Mouse (Mus musculus) midbrain, postnatal 0 days (tissue): ENCODE data around the gene Ankdd1b. TPM values are rescaled to one million over a fixed set of nuclear protein-coding genes. Genes with fewer than 3 reads are reported as not detected.

Experiments
- ATAC-seq: fragments of 200-750 bp; cut with Nextera tagmentation; 2 replicates; pipeline ENCODE4 v1.8.0; 2017; ENCODE audit warnings: moderate number of reproducible peaks, mild to moderate bottlenecking, moderate TSS enrichment, moderate library complexity; ENCODE audit not compliant: low FRiP score
- DNase-seq: peaks from one replicate; pipeline ENCODE4 v3.0.0-alpha.2; 2015; ENCODE audit warnings: low spot score
- H3K27ac ChIP-seq: fragments of 300-500 bp; sonication (generic); 2 replicates; pipeline ENCODE4 v1.5.1; 2014; ENCODE audit warnings: low read depth, mild to moderate bottlenecking, low read length, mixed read lengths
- H3K27me3 ChIP-seq: fragments of 300-500 bp; sonication (generic); 2 replicates; pipeline ENCODE4 v1.6.1; 2014; ENCODE audit warnings: low read length, control low read depth, mixed read lengths; ENCODE audit not compliant: insufficient read depth
- H3K36me3 ChIP-seq: fragments of 300-500 bp; sonication (generic); 2 replicates; pipeline ENCODE4 v1.6.1; 2014; ENCODE audit warnings: low read length, control low read depth, mixed read lengths; ENCODE audit not compliant: insufficient read depth
- H3K4me1 ChIP-seq: fragments of 300-500 bp; sonication (generic); 2 replicates; pipeline ENCODE4 v1.6.1; 2014; ENCODE audit warnings: mild to moderate bottlenecking, control low read depth, antibody characterized with exemption, low read length, mixed read lengths; ENCODE audit not compliant: insufficient read depth
- H3K4me2 ChIP-seq: fragments of 300-500 bp; sonication (generic); 2 replicates; pipeline ENCODE4 v1.6.1; 2014; ENCODE audit warnings: low read depth, mild to moderate bottlenecking, low read length, mixed read lengths; ENCODE audit not compliant: poor library complexity, severe bottlenecking
- H3K4me3 ChIP-seq: fragments of 300-500 bp; sonication (generic); 2 replicates; pipeline ENCODE4 v1.5.1; 2014; ENCODE audit warnings: low read depth, mild to moderate bottlenecking, low read length, moderate library complexity
- H3K9ac ChIP-seq: fragments of 300-500 bp; sonication (generic); replicated peaks from 2 replicates; pipeline ENCODE4 v1.6.1; 2014; ENCODE audit warnings: mild to moderate bottlenecking, low read length, moderate library complexity, mixed read lengths; ENCODE audit not compliant: poor library complexity, severe bottlenecking
- H3K9me3 ChIP-seq: fragments of 300-500 bp; sonication (generic); 2 replicates; pipeline ENCODE4 v1.6.1; 2016; ENCODE audit warnings: low read length, control low read depth
- CTCF ChIP-seq: IDR thresholded peaks from 2 replicates; pipeline ENCODE4 v1.5.1; 2016; ENCODE audit warnings: antibody characterized with exemption, mild to moderate bottlenecking
- WGBS: fragments of 180-500 bp; shearing (Covaris S2); extraction: QIAGEN DNeasy Blood & Tissue Kit; methylation state at CpG from one replicate; pipeline ENCODE4 v1.1.7; 2014; 5-methylcytosine and 5-hydroxymethylcytosine counted together
- polyA plus RNA-seq: library from polyadenylated mRNA; unstranded; fragments of >200 nt; fragmentation: Nextera tagmentation; extraction: Ambion mirVana; gene quantifications from 2 replicates; pipeline ENCODE4 v1.2.1, GENCODE M21; 2015
- total RNA-seq: library from RNA; depleted of rRNA; stranded (reverse); fragments of >200 nt; gene quantifications from 2 replicates; pipeline ENCODE4 v1.2.3, GENCODE M21; 2014; rRNA removed

The Ankdd1b gene
- 0.22 TPM in 1 of 2 replicates, not detected in the other for total RNA-seq
- polyA plus RNA-seq = not detected in 2 replicates

- TF ChIP-seq CTCF = no peak
- no peaks in the 10 kb centered on the region for H3K36me3 ChIP-seq
- ATAC-seq (no peak), DNase-seq (no peak)
- no peaks in the 10 kb centered on the region for H3K9me3 ChIP-seq
- H3K4me1 ChIP-seq = no peaks in the 10 kb centered on the region
- no peak within 1 kb of the TSS for H3K27ac ChIP-seq
- WGBS = 91% methylated on average over 14 of the region's 14 CpGs
- H3K4me3 ChIP-seq = no peak within 1 kb of the TSS
- H3K9ac ChIP-seq = no peak within 1 kb of the TSS
- no peaks in the 10 kb centered on the region for H3K27me3 ChIP-seq
- no peak within 1 kb of the TSS for H3K4me2 ChIP-seq
Measured at GRCm38 (mm10) chr13:96470957-96471356, at the start of gene Ankdd1b. Gene Ankdd1b, minus strand, starts transcription at chr13:96471198.

GRCm38 (mm10) chr13:96517335-96517734 lies 46.3 kb upstream of the Ankdd1b start:
- WGBS = 96% methylated on average over 2 of the region's 2 CpGs

GRCm38 (mm10) chr13:96516249-96516648 lies 45.3 kb upstream of the Ankdd1b start:
- ATAC-seq = no peak
- no peak for TF ChIP-seq CTCF
- Histone ChIP-seq H3K4me2 (no peak overlapping the region), H3K4me3 (no peak overlapping the region), H3K9ac (no peak overlapping the region), H3K27ac (no peak overlapping the region), H3K36me3 (peaks cover 3% of the 10 kb centered on the region; the same call in 1 of the 2 replicates), H3K4me1 (no peaks in the 10 kb centered on the region), H3K27me3 (no peaks in the 10 kb centered on the region), H3K9me3 (no peaks in the 10 kb centered on the region)
- WGBS = 95% methylated on average over 9 of the region's 9 CpGs
- no peak for DNase-seq

More at GRCm38 (mm10) chr13:96517335-96517734, 46.3 kb upstream of the Ankdd1b start:
- H3K27ac ChIP-seq = no peak overlapping the region
- no peak for DNase-seq
- no peaks in the 10 kb centered on the region for H3K4me1 ChIP-seq
- no peaks in the 10 kb centered on the region for H3K27me3 ChIP-seq
- no peaks in the 10 kb centered on the region for H3K9me3 ChIP-seq
- no peak for TF ChIP-seq CTCF
- H3K9ac ChIP-seq = no peak overlapping the region
- peaks cover 3% of the 10 kb centered on the region; the same call in 1 of the 2 replicates for H3K36me3 ChIP-seq
- no peak overlapping the region for H3K4me2 ChIP-seq
- no peak for ATAC-seq
- H3K4me3 ChIP-seq = no peak overlapping the region

GRCm38 (mm10) chr13:96514154-96514942 lies 43.4 kb upstream of the Ankdd1b start:
- Histone ChIP-seq H3K4me1 (no peaks in the 10 kb centered on the region), H3K4me2 (no peak overlapping the region), H3K36me3 (peaks cover 3% of the 10 kb centered on the region; the same call in 1 of the 2 replicates), H3K9me3 (no peaks in the 10 kb centered on the region), H3K27me3 (no peaks in the 10 kb centered on the region), H3K9ac (no peak overlapping the region), H3K4me3 (no peak overlapping the region), H3K27ac (no peak overlapping the region)
- 87% methylated on average over 5 of the region's 5 CpGs for WGBS
- no peak for DNase-seq
- ATAC-seq = no peak
- no peak for TF ChIP-seq CTCF

GRCm38 (mm10) chr13:96511893-96512292 lies 40.9 kb upstream of the Ankdd1b start:
- Histone ChIP-seq H3K4me3 (no peak overlapping the region), H3K9me3 (no peaks in the 10 kb centered on the region), H3K27me3 (no peaks in the 10 kb centered on the region), H3K4me1 (no peaks in the 10 kb centered on the region), H3K4me2 (no peak overlapping the region), H3K36me3 (peaks cover 3% of the 10 kb centered on the region; the same call in 1 of the 2 replicates), H3K27ac (no peak overlapping the region), H3K9ac (no peak overlapping the region)
- ATAC-seq (no peak), DNase-seq (no peak)
- 73% methylated on average over 5 of the region's 5 CpGs for WGBS
- no peak for TF ChIP-seq CTCF

- Histone ChIP-seq H3K9me3 (no peaks in the 10 kb centered on the region), H3K27me3 (no peaks in the 10 kb centered on the region), H3K9ac (no peak overlapping the region), H3K36me3 (peaks cover 1% of the 10 kb centered on the region; the same call in 1 of the 2 replicates), H3K4me1 (no peaks in the 10 kb centered on the region), H3K27ac (no peak overlapping the region), H3K4me2 (no peak overlapping the region), H3K4me3 (no peak overlapping the region)
- 88% methylated on average over 1 of the region's 1 CpGs for WGBS
- TF ChIP-seq CTCF = no peak
- ATAC-seq (no peak), DNase-seq (no peak)
Measured at GRCm38 (mm10) chr13:96511262-96511661, 40.3 kb upstream of the Ankdd1b start.
